Mouse (Mus musculus): Measurements from ENCODE around the gene G3bp1. TPM values are rescaled to one million over a fixed set of nuclear protein-coding genes. Genes with fewer than 3 reads are reported as not detected.

G3bp1 gene
- 73.6 and 80.0 TPM in 2 replicates for polyA plus RNA-seq (2015; fragmentation: Nextera tagmentation; extraction: Ambion mirVana)

DNA sequence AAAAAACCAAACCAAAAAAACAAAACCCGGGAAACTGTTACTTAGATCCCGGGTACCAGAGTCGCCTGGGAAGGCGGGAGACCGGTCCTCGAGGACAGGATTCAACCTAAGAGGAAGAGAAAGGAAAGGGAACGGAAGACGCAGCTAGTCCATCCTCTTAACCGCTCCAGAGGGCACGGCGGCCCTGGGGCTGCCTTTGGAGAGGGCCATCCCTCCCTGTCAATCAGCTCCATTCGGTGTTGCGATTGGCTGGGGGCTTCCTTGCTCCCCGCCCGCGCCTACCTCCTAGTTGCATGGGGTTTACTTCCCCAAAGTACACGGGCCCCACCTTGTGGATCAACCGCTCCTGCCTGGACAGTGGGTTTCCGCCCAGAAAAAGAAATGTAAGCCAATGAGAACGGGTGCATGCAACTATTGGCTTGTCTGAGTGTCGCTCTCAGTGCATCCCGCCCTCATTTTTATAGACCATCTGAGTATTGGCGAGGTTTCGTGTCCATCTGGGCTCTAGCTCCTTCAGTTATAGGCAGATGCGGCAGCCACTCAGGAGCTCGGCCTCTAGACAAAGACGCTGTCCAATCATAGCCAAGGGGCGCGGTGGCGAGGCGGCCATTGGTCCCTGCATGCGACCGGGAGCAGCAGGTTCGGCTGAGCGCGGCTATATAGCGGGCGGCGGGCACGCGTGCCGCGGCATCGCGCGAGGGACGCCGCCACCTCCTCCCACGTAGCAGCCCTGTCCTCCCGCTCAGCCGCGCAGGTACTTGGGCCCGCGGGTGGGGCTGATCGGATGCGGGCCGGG, at the start of gene G3bp1:
TSS of gene G3bp1 (plus strand) at position 638 of the 796 bp plus-strand sequence.

DNA sequence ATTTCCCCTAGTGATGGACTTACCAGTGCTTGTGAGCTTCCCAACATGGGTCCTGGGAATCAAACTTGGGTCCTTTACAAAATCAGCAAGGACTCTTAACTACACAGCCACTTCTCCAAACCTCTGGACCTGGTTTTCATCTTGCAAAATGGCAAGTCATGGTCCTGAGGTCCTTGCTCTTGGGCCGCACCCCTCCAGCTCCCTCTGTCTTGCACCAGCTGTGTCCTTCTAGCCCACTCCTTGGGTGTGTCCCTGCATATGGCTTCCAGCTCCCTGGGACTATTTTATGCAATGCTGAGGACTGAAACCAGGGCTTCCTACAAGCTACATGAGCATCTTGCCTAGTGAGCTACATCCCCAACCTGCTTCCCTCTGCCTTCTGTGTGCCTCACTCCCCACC, 46.5 kb upstream of the G3bp1 start, which contains the start of gene Sparc:
TSS of gene Sparc (minus strand) at position 206 of the 400 bp plus-strand sequence.

DNA sequence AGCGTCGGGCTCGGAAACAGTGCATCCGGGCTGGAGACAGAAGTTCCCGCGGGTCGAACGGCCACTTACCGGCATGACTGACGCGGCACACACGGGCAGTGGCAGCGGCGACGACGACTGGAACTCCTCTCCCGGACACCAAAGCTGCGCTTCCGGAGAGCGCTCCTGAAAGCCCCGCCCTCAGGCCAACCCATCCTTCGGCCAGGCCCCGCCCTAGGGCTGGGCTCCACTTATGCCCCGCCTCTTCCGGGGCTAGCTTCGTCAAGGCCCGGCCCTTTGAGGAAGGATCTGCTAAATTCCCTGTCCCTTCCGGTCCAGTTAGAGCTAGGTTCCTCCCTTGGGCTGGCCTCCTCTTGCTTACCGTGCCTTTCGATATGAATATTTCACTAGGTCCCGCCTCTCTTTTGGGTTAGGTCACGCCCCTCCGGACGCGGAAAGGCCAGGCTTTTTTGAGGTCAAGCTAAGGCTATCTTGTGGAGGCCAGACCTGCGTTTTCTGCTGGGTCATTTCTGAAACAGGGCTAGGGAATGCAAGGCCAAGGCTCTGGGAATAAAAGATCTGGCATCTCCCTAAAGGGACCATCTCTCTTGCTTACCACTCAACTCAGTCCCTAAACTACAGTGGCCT, 8.4 kb upstream of the G3bp1 start, which contains the start of gene Atox1:
TSS of gene Atox1 (minus strand) at position 221 of the 627 bp plus-strand sequence.

Small RNA genes lying within 50 kb of the gene (microRNA-seq; reads per million reads assigned to microRNA genes)
- 0 reads per million in 2 experiments for gene Mir7652

Other genes with a start within 250 kb of the G3bp1 start
- 0.02 TPM in 1 of 2 replicates, not detected in the other for gene Fat2, start 133.1 kb upstream of the G3bp1 start, polyA plus RNA-seq (2015; fragmentation: Nextera tagmentation; extraction: Ambion mirVana)
- gene Sparc, start 46.5 kb upstream of the G3bp1 start, polyA plus RNA-seq (2015; fragmentation: Nextera tagmentation; extraction: Ambion mirVana): 2,117 and 2,956 TPM in 2 replicates
- gene Atox1, start 8.4 kb upstream of the G3bp1 start, polyA plus RNA-seq (2015; fragmentation: Nextera tagmentation; extraction: Ambion mirVana): 164 and 201 TPM in 2 replicates
- gene Glra1, start 138.5 kb downstream of the G3bp1 start, polyA plus RNA-seq (2015; fragmentation: Nextera tagmentation; extraction: Ambion mirVana): 0.07 TPM in 1 of 2 replicates, not detected in the other